Mouse (Mus musculus) intestine, embryonic 16.5 days (tissue): ENCODE results near the gene Ap1m1. TPM values are rescaled to one million over a fixed set of nuclear protein-coding genes. Genes with fewer than 3 reads are reported as not detected.

Experiments used
- ATAC-seq: fragments of 200-750 bp; cut with Nextera tagmentation; 2 replicates; pipeline ENCODE4 v1.8.0; 2017; ENCODE audit warnings: moderate TSS enrichment, moderate library complexity
- H3K27ac ChIP-seq: fragments of 300-500 bp; sonication (generic); 2 replicates; pipeline ENCODE4 v1.5.1; 2014; ENCODE audit warnings: mild to moderate bottlenecking, low read length
- H3K27me3 ChIP-seq: fragments of 300-500 bp; sonication (generic); replicated peaks from 2 replicates; pipeline ENCODE4 v1.6.1; 2014; ENCODE audit warnings: low read length, control low read depth, mixed read lengths; ENCODE audit not compliant: control insufficient read depth, insufficient read depth
- H3K36me3 ChIP-seq: fragments of 300-500 bp; sonication (generic); 2 replicates; pipeline ENCODE4 v1.6.1; 2014; ENCODE audit warnings: low read length, control low read depth; ENCODE audit not compliant: control insufficient read depth, insufficient read depth
- H3K4me1 ChIP-seq: fragments of 300-500 bp; sonication (generic); 2 replicates; pipeline ENCODE4 v1.6.1; 2014; ENCODE audit warnings: low read length, control low read depth, mixed read lengths; ENCODE audit not compliant: control insufficient read depth, insufficient read depth
- H3K4me2 ChIP-seq: fragments of 300-500 bp; sonication (generic); 2 replicates; pipeline ENCODE4 v1.6.1; 2014; ENCODE audit warnings: low read depth, low read length, control low read depth
- H3K4me3 ChIP-seq: fragments of 300-500 bp; sonication (generic); 2 replicates; pipeline ENCODE4 v1.5.1; 2014; ENCODE audit warnings: mild to moderate bottlenecking, low read length
- H3K9ac ChIP-seq: fragments of 300-500 bp; sonication (generic); 2 replicates; pipeline ENCODE4 v1.6.1; 2014; ENCODE audit warnings: low read depth, low read length
- H3K9me3 ChIP-seq: fragments of 300-500 bp; sonication (generic); 2 replicates; pipeline ENCODE4 v1.6.1; 2016; ENCODE audit warnings: low read length, control low read depth; ENCODE audit not compliant: control insufficient read depth
- WGBS: fragments of 180-500 bp; shearing (Covaris S2); extraction: QIAGEN DNeasy Blood & Tissue Kit; methylation state at CpG from one replicate; pipeline ENCODE4 v1.1.7; 2014; 5-methylcytosine and 5-hydroxymethylcytosine counted together
- polyA plus RNA-seq: library from polyadenylated mRNA; unstranded; fragments of >200 nt; fragmentation: Nextera tagmentation; extraction: Ambion mirVana; gene quantifications from 2 replicates; pipeline ENCODE4 v1.2.1, GENCODE M21; 2015

Ap1m1 gene
- polyA plus RNA-seq, 1 experiment from 2014 or later = 106 TPM

DNA sequence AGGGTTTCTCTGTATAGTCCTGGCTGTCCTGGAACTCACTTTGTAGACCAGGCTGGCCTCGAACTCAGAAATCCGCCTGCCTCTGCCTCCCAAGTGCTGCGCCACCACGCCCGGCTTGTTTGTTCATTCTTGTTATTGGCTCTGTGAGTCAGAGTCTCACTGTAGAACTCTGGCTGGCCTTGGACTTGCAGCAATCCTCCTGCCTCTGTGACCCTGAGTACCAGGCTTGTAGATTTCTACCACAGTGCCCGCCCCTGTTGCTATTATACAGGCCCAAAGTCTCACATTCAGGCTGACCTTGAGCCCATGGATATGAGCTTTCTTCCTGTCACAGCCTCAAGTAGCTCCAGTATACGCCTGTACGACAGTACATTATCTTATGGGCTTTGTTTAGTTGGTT lies 56.7 kb downstream of the Ap1m1 start:
- no peak for ATAC-seq
- H3K27ac ChIP-seq = no peak overlapping the region
- H3K4me2 ChIP-seq = no peak overlapping the region
- H3K4me1 ChIP-seq = 0 out of 2 replicates have a peak, but pooled peaks cover 3% of the 10 kb centered on the region
- H3K9me3 ChIP-seq = no peaks in the 10 kb centered on the region
- no peaks in the 10 kb centered on the region for H3K36me3 ChIP-seq
- WGBS = 94% methylated on average over 8 of the region's 8 CpGs
- no peak overlapping the region for H3K4me3 ChIP-seq
- H3K27me3 ChIP-seq = no peaks in the 10 kb centered on the region
- no peak overlapping the region for H3K9ac ChIP-seq

DNA sequence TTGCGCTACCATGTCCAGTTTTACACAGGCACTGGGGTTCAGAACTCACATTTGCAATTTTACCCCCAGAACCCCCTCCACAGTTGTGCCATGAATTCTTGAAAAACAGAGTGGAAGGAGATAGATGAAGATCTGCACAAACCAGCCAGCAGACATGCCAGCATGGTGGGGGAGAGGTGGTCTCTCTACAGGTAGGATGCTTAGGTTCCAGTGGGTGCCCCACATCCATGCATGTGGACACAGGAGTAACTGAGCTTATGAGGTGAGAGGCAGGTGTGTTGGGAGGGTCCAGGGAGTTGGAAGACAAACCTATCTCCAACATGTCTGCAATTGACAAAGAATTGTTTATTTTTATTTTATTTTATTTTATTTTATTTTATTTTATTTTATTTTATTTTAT lies 59.1 kb downstream of the Ap1m1 start:
- whole genome bisulfite sequencing = 85% methylated on average over 1 of the region's 1 CpGs
- no peaks in the 10 kb centered on the region for H3K36me3 ChIP-seq
- no peak overlapping the region for H3K9ac ChIP-seq
- H3K27ac ChIP-seq = no peak overlapping the region
- no peaks in the 10 kb centered on the region for H3K9me3 ChIP-seq
- H3K4me2 ChIP-seq = no peak overlapping the region
- H3K27me3 ChIP-seq = no peaks in the 10 kb centered on the region
- H3K4me1 ChIP-seq = 0 out of 2 replicates have a peak, but pooled peaks cover 3% of the 10 kb centered on the region
- ATAC-seq = no peak
- no peak overlapping the region for H3K4me3 ChIP-seq

DNA sequence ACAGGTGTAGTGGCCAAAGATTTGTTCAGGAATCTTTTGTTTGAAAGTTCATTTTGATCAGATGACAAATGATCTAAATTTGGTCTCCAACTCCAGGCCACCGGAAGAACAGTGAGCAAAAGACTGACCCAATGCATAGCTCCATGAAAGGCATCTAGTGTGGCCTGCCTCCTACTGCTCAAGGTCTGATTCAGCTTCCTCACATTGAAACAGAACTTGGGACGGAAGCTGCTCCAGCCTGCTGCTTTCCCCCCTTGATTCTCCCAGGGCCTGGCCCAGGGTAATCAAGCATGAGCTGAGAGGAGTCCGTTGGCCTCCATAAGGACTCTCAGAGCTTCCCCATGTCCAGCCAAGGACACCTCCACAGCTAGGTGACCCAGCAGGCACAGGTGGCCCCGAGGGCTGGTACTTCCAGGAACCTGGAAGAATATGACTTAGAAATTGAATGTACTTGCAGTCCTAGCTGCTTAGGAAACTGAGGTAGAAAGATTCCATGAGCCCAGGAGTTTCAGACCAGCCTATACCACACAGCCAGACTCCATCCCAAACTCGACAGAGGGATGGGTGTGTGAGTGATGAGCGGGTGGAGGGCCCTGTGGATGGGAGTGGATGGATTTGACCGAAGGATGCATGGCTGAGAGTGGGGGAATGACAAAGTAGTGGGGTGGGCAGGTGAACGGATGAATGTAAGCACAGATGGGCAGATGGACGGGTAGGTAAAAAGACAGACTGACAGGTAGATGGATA lies 61.0 kb downstream of the Ap1m1 start:
- Histone ChIP-seq H3K4me3 (no peak overlapping the region), H3K9me3 (no peaks in the 10 kb centered on the region), H3K4me1 (no peaks in the 10 kb centered on the region), H3K36me3 (no peaks in the 10 kb centered on the region), H3K27me3 (no peaks in the 10 kb centered on the region), H3K27ac (no peak overlapping the region), H3K4me2 (no peak overlapping the region), H3K9ac (no peak overlapping the region)
- 77% methylated on average over 9 of the region's 9 CpGs for WGBS
- ATAC-seq = no peak

DNA sequence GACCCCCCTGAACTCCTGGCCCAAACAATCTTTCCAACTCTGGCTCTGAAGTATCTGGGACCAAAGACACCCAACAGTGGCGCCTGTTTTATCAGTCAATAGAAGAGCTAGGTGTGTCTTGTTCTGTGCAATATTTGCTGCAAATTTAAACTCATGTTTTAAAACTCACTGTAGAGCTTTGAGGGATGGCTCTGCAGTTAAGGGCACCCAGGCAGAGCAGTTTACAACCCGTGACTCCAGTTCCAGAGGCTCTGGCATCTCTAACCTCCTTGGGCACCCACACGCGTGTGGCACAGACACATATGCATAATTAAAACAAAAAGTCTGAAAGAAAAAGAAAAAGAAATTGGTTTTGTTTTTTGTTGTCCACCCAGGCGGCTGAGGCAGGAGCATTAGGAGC lies 61.7 kb downstream of the Ap1m1 start:
- Histone ChIP-seq H3K4me3 (no peak overlapping the region), H3K4me1 (no peaks in the 10 kb centered on the region), H3K27me3 (no peaks in the 10 kb centered on the region), H3K9ac (no peak overlapping the region), H3K9me3 (no peaks in the 10 kb centered on the region), H3K27ac (no peak overlapping the region), H3K4me2 (no peak overlapping the region), H3K36me3 (no peaks in the 10 kb centered on the region)
- no peak for ATAC-seq
- WGBS = 79% methylated on average over 5 of the region's 5 CpGs

DNA sequence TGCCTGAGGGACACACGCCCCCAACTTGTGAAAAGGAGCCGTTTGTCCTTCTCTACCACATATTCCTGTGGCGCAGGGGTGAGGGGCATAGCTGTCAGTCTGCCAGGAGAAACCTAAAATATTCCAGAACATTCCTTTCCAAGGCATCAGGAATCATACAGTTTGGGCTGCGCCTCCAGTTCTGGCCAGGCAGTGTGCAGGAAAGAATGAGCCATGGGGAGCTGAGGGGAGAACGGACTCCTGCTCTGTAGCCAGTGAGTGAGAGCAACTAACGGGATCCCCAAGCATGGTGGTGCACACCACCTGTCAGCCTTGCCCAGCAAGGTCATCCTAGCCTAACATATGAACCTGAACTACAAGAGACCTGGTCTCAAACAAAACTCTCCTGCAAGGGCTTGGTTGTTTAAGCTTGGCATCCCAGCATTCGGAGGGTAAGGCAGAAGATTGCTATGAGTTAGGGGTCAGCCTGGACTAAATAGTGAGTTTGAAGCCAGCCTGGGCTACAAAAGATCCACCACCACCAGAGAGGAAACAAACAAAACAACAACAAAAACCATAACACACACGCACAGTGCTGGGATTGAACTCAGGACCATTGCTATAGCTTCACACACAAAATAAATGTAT lies 63.3 kb downstream of the Ap1m1 start:
- H3K9me3 ChIP-seq = no peaks in the 10 kb centered on the region
- no peak for ATAC-seq
- no peak overlapping the region for H3K9ac ChIP-seq
- 61% methylated on average over 8 of the region's 8 CpGs for WGBS
- H3K4me1 ChIP-seq = peaks cover 1% of the 10 kb centered on the region; the same call in 1 of the 2 replicates
- 0 out of 2 replicates have a peak overlapping the region, but pooled peaks have one; percentile 28 for H3K27ac ChIP-seq
- H3K4me2 ChIP-seq = no peak overlapping the region
- H3K4me3 ChIP-seq = no peak overlapping the region
- no peaks in the 10 kb centered on the region for H3K27me3 ChIP-seq
- no peaks in the 10 kb centered on the region for H3K36me3 ChIP-seq

DNA sequence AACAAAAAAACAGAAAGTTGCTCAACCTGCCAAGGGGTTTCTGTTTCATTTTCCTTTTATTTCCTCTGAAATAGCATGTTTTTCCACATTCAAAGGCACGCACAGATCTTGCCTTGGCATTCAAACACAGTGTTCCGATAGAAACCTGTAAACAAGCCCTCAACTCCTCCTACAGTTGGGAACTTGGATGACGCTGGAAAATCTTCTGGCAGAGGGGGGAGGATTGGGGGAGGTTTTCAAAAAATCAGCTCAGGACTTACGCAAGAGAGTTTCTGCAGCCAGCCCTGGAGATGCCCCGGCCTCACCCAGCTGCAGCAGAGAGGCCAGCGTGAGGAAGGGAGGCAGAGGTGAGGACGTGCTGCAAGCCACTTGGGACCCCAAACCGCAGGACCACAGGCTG lies 63.8 kb downstream of the Ap1m1 start:
- peaks cover 3% of the 10 kb centered on the region; the same call in 1 of the 2 replicates for H3K4me1 ChIP-seq
- no peak overlapping the region for H3K9ac ChIP-seq
- no peak overlapping the region for H3K27ac ChIP-seq
- no peak overlapping the region for H3K4me3 ChIP-seq
- H3K27me3 ChIP-seq = no peaks in the 10 kb centered on the region
- no peaks in the 10 kb centered on the region for H3K36me3 ChIP-seq
- no peak for ATAC-seq
- H3K9me3 ChIP-seq = no peaks in the 10 kb centered on the region
- peak overlapping the region; percentile 16; the same call in 1 of the 2 replicates for H3K4me2 ChIP-seq
- 53% methylated on average over 8 of the region's 8 CpGs for WGBS

DNA sequence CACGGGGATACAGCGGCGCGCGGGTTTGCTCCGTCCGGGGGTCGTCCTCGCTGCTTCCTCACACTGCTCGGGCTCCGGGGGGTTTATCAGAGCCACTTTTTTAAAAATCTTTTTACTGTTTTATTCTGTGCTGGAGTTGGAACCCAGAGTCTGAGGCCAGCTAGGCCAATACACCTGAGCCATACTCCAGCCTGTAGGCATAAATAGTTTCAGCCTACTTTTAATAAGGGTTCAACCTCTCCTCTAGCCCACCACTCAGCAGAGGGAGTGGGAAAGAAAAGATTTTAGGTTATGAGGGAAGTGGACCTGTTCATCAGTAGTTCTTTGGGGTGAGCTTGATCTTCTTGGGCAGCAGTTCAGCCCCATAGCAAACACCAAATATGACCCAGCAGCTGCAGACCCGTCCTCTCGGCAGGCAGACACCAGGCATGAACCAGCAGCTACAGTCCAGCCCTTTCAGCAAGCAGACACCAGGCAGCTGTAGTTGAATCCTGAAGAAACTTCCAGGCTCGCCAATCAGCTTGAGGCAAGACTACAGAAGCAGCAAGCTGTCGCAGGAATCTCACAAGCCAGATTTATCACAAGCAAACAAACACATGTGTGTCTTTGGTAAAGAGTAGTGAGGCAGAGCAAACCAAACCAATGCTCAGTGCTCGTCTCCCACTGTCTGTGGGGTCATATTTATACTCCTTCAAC lies 65.5 kb downstream of the Ap1m1 start, which contains the start of gene Gm10282:
Gene Gm10282 (minus strand): TSS at position 51 of the 696 bp plus-strand sequence.
- H3K27me3 ChIP-seq = no peaks in the 10 kb centered on the region
- ATAC-seq = no peak
- H3K4me3 ChIP-seq = no peak within 1 kb of the TSS
- no peaks in the 10 kb centered on the region for H3K36me3 ChIP-seq
- H3K4me1 ChIP-seq = peaks cover 3% of the 10 kb centered on the region; the same call in 1 of the 2 replicates
- no peak within 1 kb of the TSS for H3K27ac ChIP-seq
- no peaks in the 10 kb centered on the region for H3K9me3 ChIP-seq
- no peak within 1 kb of the TSS for H3K9ac ChIP-seq
- no peak within 1 kb of the TSS for H3K4me2 ChIP-seq
- WGBS = 73% methylated on average over 14 of the region's 16 CpGs

DNA sequence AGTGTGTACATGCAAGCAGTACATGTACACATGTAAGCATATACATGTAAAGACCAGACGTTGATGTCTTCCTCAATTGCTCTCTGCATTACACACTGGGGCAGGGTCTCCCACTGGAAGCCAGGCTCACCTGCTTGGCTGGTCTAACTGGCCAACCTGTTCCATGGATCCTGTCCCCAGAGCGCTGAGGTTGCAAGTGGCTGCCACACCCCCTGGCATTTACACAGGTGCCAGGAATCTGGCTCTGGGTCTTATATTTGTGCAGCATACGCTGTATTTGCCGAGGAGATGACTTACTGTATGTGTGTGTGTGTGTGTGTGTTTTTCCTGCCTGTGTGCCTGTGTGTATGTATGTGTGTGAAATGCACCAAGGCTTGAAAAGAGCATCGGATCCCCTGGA lies 67.1 kb downstream of the Ap1m1 start:
- Histone ChIP-seq H3K4me3 (no peak overlapping the region), H3K9me3 (no peaks in the 10 kb centered on the region), H3K4me2 (no peak overlapping the region), H3K36me3 (no peaks in the 10 kb centered on the region), H3K27me3 (no peaks in the 10 kb centered on the region), H3K4me1 (peaks cover 3% of the 10 kb centered on the region; the same call in 1 of the 2 replicates), H3K27ac (no peak overlapping the region), H3K9ac (no peak overlapping the region)
- ATAC-seq = no peak
- WGBS = 83% methylated on average over 5 of the region's 5 CpGs
